Mouse (Mus musculus) central nervous system, embryonic 14 days (tissue): ENCODE results near the gene Mup5. TPM values are rescaled to one million over a fixed set of nuclear protein-coding genes. Genes with fewer than 3 reads are reported as not detected.

ENCODE experiments used
- polyA plus RNA-seq: library from polyadenylated mRNA; depleted of rRNA; stranded (reverse); fragments of >200 nt; gene quantifications from 2 replicates; pipeline ENCODE4 v1.2.3, GENCODE M21; 2012; rRNA removed

Mup5 gene
- polyA plus RNA-seq = not detected in 2 replicates

DNA sequence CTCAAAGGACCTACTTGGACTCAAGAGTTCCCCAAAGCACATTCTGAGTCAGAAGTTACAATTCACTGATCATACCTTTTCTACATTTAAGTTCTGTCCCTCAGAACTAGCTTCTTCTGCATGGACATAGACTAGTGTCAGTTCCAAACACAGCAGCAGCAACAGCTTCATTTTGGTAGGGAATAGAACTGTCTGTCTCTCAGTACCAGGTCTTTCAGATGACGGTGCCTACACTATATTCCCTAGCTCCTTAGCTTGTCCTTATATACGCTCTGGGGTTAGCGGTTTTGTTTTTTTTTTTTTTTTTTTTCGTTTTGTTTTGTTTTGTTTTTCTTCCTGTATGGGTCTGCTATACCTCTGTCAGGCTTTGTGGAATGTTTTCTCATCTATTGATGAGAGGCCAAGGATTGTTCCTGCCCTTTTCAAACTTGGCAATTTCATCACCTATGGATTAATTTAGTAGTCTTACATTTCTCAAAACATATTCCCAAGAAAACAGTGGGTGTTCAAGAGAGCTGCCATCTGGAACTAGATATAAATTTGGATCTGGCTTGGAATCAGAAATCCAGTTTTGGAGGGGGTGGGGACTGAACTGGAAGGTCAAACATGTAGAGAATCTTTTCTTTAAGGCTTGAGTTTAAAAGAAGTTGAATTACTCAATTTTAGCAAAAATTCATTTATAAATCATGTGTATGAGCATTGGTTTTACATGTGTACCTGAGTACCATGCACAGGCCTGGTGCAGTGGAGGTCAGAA, at the start of gene Mup5:
Mup5 (minus strand) TSS at position 282 of the 757 bp plus-strand sequence.

DNA sequence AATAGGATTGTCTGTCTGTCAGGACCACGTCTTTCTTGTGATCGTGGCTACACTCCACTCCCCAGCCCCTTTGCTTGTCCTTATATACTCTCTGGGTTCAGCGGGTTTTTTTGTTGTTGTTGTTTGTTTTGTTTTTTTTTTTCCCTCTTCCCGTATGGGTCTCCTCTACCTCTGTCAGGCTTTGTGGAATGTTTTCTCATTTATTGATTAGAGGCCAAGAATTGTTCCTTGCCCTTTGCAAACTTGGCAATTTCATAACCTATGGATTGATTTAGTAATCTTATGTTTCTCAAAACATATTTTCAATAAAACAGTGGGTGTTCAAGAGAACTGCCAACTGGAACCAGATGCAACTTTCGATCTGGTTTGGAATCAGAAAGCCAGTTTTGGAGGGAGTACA, 52.9 kb downstream of the Mup5 start, which contains the start of gene Mup19:
Mup19 (minus strand) TSS at position 101 of the 400 bp plus-strand sequence.

Other genes starting within 250 kb of the Mup5 start
- not detected in 2 replicates for gene Mup17, start 239.4 kb downstream of the Mup5 start, polyA plus RNA-seq
- not detected in 2 replicates for gene Mup18, start 161.1 kb downstream of the Mup5 start, polyA plus RNA-seq
- not detected in 2 replicates for gene Mup19, start 53.0 kb downstream of the Mup5 start, polyA plus RNA-seq
- not detected in 2 replicates for gene Mup20, start 218.9 kb upstream of the Mup5 start, polyA plus RNA-seq